20 mouse cellular contexts compared by ENCODE assay signal in genomic region chr1:67022051-67022450, GRCm38 (mm10).
"Had no signal": no experiment of that assay in that cellular context is flagged by ENCODE, and none has a peak within 500 bp of the region (broad histone marks: within the 10 kb centered on the region; RNA-seq: fewer than 3 reads in every experiment).

No protein-coding gene starts in this region.

- H3K9ac ChIP-seq: heart, embryonic 12.5 days; hindbrain, embryonic 14.5 days; intestine, embryonic 15.5 days; limb, embryonic 12.5 days; liver, embryonic 13.5 days had no signal

- H3K4me3 ChIP-seq: gastrocnemius, adult 2 months; heart, embryonic 10.5 days; heart, embryonic 12.5 days; intestine, embryonic 15.5 days; left cerebral cortex, adult 2 months; limb, embryonic 10.5 days; limb, embryonic 12.5 days; liver, embryonic 13.5 days had no signal

- H3K27ac ChIP-seq: gastrocnemius, adult 2 months; heart, embryonic 10.5 days; hindbrain, embryonic 14.5 days; intestine, embryonic 15.5 days; left cerebral cortex, adult 2 months; limb, embryonic 10.5 days; limb, embryonic 12.5 days; liver, embryonic 13.5 days had no signal

- H3K4me1 ChIP-seq: heart, embryonic 10.5 days; heart, embryonic 12.5 days; intestine, embryonic 15.5 days; limb, embryonic 10.5 days; limb, embryonic 12.5 days; liver, embryonic 13.5 days had no signal

- DNase-seq: gastrocnemius, adult 2 months; gastrocnemius, postnatal 14 days; gastrocnemius, postnatal 36 days; heart, adult 18-20 months; heart, postnatal 10 days; heart, postnatal 36 days; kidney, adult 18-20 months; kidney, adult 8-10 months; kidney, postnatal 10 days; kidney, postnatal 25 days; kidney, postnatal 4 days; liver had no signal

- H3K9me3 ChIP-seq: heart, embryonic 10.5 days; heart, embryonic 12.5 days; intestine, embryonic 15.5 days; limb, embryonic 10.5 days; limb, embryonic 12.5 days; liver, embryonic 13.5 days had no signal

- H3K27me3 ChIP-seq: heart, embryonic 12.5 days; intestine, embryonic 15.5 days; limb, embryonic 12.5 days; liver, embryonic 13.5 days had no signal
